Mouse (Mus musculus) MN1 (cell line): Measurements from ENCODE around the gene Snrk.

ENCODE experiments used
- DNase-seq: peaks from one replicate; pipeline ENCODE4 v3.0.0-alpha.2; 2016; ENCODE audit warnings: low spot score

The Snrk gene

DNA sequence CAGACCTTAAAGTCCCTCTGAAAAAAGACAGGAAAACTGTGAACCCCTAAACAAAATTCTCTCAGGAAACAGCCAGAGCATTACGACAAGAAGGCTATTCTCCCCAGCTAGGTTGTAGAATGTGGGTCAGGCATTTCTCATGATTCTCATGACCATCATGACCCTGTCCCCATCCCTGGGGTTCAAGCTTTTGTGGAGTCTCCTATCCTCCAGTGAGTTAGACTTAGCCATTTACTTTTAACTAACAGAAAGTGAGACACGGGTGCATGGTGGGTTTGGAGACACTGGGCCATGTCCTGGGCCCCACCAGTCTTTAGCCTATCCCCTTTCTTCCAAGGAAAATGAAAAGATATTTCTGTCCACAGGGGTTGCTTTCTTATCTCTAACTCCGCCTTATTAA lies 67.3 kb downstream of the Snrk start:
- no peak for DNase-seq

DNA sequence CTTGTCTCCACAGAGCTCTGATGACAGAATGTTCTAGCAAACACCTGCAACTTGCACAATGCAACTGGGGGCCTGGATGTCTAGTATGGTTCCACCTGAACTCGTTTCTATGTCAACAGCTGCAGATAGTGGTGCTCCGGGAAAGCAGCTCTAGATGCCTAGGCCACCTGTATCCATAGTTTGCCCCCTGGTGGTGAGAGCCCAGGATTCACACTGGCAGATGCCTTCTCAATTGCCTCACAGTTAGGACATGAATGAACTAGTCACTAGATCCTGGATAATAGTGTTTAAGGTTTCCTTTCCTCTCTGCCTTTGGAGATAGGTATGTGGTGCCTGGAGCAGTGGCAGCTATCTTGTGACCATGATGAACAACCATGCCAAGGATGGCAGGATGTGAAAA lies 68.0 kb downstream of the Snrk start:
- DNase-seq, result peak; percentile 74

DNA sequence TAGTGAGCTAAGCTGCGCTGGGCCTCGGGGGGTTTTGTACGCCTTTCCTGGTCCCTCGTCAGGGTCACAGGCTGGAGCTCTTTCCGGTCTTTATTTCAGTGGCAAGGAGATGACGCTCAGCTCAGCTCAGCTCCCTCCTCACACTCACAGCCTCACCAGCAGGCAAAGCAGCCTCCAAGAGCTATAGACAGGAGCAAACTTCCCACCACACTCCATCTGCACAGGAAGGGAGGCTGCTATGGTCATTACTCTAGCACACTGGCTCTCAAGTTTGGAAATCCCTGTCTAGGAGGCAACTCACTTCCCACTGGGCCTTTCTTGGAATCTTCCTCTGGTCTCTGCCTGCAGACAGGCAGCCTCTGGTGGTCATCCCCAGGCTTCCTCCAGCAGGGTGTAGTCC lies 68.9 kb downstream of the Snrk start:
- no peak for DNase-seq

DNA sequence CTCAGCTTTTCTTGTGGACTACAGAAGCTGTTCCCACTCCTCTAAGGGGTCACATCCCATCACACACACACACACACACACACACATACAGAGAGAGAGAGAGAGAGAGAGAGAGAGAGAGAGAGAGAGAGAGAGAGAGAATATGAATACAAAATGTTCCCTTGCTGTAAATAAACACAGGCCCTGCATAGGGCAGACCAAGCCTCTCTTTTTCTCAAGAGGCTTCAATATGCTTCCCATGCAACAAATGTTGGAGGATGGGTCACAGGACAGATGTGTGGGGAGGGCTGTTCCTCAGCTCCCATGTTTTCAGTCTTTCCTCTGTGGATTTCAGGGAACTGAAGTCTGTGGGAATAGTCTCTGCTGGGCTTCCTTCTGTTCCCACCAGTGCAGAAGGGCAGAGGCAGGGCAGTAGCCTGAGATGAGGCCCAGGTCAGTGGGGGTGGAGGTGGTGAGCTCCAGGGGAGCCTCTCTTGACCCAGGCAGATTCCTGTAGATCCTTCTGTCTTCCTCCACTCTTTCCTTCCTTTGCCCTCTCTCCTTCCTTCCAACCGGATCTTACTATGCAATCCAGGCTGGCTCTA lies 69.7 kb downstream of the Snrk start:
- DNase-seq, result no peak

DNA sequence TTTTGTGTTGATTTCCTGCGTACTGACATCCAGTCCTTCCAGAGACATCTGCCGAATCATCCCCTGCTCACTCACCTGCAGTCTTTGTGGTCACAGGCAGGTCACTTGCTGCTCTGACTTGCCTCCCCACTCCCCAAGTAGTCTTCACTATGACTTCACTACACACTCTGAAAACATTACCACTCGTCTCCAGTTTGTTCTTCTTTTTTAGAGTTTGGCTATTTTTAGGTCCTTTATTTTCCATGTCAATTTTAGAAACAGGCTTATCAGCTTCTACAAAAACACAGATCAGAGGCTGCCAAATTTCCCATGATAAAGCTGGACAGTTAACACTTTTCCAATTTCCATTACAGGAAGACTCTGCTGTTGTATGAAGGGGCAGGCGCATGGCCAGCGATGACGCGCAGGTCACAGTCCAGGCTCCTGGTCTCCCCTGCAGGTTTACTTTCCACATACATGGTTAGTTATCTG lies 70.4 kb downstream of the Snrk start:
- DNase-seq, result no peak

DNA sequence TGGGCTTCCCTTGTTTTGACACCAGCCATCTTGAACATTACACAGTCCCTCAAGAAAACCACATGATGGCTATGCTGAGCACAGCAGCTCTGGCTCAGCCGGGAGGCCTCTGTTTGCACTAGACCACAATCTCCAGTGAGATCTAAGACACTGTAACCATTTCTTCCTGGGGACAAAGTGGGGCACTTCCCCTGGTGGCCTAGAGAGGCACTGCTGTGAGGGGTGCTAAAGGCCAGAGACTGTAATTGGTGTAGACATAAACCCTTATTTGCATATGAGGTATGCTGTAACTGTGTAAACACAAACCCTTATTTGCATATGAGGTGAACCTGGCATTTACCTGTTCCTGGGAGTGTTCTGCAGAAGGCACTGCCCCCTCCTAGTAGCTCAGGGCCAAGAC lies 71.7 kb downstream of the Snrk start:
- DNase-seq, result peak; percentile 35

DNA sequence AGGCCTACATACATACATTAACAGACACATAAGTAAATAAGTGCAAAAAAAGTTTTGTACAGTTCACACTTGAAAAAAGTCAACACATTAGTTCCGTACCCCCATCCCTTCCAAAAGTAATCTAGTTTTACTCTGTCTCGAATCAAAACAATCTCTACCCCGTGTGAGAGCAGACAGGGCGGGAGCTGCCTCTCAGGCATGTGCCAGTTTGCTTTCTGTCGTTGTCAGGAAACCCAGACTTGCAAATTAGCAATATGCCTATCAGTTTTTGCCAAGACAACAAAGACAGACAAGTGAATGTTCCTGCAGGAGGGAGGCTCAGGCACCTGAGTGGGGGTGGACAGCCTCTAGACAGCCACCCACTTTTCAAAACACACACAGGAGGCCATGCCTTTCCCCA lies 76.3 kb downstream of the Snrk start:
- DNase-seq, result no peak

DNA sequence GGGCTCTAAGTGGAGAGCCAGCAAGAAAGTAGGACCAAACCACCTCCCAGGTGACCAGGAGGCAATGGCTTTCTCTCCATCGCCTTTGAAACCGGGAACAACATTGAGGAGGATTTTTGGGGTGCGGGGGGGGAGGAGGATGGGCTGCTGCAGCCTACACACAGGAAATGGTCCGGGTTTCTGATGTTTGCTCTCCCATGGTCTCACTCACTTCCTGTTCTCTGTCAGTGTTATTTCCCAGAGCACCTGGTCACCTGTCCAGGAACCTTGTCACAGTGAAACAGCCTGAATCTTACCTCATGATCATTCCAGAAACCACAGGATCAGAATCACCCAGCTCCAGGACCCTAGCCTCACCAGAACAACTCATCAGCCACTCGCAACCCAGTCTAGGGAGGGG lies 76.8 kb downstream of the Snrk start:
- DNase-seq, result no peak

DNA sequence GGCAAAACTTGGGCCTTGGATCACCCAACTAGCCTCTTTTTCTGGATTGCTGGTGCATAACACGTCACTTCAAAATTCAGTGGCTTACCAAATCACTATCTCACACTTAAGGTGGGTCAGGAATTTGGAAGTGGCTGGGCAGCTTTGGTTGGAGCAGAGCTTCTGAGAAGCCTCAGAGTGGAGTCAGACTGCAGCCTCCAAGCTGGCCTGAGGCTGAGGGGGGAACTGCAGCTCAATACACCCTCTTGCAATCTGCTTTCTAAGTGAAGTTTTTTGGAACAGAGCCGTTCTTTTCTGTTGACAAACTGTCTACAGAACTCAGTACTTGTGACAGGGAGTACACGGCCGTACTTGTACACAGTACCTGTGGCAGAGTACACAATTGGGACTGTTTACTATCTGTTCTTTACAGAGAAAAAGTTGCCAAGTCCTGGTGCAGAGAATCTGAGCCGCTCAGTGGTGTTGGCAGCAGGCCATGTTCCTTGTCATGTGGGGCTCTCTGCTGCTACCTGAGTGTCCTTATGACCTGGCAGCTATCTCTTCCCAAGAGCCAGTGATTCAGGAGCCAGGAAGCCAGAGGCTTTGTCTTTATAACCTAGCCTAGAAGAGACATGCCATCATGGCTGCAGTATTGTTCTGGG lies 78.1 kb downstream of the Snrk start:
- no peak for DNase-seq

DNA sequence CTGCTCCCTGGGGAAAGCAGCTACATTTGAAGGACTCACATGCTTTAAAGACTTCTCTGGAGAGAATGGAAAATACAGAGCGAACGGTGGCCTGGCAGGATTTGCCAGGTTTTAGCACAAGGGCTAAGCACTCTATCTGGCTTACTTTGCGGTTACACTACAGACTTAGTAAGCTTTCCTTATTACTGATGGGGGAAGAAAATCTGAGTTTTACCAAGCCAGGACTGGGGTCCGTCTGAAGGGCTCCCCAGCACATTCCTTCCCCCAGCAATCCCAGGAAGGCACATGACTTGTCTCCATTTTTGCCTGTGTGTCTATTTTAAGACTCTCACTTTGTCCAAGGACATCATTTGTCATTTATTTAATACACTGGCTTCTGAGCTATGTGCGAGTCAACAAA lies 80.0 kb downstream of the Snrk start:
- DNase-seq, result no peak

DNA sequence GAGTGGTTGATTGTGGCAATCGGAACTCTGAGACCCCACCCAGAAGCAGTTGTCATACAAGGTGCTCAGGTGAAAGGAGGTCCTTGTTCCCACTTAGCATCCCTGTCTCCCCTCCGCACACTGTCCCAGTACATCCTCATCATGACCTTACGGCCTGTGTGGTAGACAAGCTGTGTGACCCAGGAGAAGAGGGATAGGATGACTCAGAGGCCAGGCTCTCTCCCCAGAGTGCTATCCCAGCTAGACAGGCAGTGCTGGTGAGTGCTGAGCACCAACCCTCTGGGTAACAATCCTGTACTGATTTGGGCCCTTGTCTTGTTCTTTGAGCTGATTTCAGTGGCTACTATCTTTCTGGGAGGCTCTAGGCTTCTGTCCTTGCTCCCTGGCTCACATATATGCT lies 81.6 kb downstream of the Snrk start:
- no peak for DNase-seq

DNA sequence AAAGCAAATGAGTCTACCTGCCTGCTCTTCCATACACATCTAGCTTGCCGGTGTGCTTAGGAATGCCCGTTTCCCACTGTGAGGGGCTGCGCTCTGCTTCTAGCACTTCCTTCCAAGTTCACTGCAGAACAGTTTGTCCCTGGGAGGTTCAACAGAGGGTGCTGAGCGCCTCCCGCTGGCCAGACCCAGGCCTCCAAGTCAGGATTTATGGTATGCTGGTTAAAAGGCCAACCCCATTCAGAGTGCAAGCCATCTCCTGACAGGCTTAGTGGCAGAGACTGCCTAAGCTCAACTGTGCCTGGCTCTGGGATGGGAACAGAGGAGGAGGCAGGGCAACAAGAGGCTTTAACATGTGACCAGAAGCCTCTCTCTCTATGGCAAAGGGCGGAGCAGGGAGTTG lies 82.2 kb downstream of the Snrk start:
- peak; percentile 44 for DNase-seq

DNA sequence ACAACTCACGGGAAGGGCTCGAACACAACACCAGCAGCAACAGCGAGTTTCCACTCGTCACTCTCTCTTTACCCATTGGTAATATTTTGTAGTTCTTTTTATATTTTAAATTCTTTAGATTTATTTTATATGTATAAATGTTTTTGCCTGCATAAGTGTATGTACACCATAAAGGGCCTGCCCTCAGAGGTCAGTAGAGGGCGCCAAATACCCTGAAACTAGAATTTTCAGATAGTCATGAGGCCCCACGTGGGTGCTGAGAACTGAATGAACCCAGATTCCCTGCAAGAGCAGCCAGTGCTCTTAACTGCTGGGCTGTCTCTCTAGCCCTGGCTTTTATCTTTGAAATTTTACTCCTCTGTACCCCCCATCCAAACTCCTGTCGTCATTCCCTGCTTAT lies 87.4 kb downstream of the Snrk start:
- DNase-seq, result peak; percentile 65

DNA sequence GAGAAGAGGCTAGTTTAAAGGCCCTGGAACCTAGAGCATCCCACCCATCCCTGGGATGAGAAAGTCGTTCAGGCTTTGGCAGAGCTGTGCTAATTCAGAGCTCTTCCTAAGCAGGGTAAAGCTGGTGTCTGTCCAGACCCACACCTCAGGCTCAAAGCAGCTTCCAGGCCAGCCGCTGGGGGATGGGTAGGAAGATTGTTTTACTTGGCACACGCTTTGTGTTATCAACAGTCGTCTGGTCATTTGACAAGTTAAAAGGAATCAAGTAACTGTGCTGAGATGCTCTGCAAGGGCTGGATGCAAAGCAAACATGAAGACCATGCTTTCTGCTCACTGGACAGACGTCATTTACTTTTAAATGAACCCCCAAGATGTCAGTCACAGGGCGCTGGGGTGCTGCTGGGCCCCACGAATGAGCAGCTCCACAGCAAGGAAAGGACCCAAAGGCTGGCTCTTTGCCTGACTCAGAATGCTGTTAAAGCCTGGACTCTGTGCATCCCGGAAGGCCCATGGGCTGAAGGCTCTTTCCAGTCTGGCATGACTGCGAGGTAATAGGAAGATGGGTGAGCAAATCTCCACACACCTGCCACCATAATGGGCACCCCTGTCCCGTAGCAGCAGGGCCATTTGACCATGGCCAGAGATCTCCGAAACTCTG lies 88.6 kb downstream of the Snrk start:
- DNase-seq, result peak; percentile 86

DNA sequence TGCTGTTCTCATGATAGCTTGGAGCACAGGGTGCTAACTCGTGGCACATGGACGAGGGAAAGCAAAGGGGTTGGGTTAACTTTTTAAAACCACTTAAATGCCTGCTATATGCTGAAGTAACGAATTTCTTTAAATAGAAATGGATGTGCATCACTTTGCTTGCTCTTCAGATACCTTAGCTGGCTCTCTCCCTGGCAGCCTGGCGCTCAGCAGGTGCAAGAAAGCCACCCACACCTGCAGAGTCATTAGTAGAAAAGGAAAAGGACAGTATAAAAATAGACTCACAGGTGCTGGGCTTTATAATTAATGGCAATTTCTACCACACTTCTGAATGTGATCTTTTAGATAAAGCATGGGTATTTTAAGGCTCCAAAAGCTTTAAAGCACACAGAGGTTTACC lies 91.2 kb downstream of the Snrk start:
- no peak for DNase-seq

DNA sequence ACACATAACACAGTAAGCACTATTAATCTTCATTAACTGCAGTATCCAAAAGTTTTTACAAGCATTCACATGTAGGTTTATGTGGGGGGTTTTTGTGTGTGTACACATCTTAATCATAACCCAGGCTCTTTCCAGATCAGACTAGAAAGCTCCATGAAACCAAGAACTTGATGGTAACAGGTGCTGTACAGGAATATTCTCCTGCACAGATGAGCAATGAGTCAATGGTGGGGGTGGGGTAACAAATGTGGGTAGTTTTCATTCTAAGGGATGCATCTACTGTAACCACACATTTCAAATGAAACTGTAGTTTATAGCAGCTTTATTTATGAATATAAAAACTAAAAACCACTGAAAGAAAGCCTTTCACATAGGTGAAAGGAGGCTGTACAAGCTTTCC lies 98.1 kb downstream of the Snrk start:
- DNase-seq, result no peak

DNA sequence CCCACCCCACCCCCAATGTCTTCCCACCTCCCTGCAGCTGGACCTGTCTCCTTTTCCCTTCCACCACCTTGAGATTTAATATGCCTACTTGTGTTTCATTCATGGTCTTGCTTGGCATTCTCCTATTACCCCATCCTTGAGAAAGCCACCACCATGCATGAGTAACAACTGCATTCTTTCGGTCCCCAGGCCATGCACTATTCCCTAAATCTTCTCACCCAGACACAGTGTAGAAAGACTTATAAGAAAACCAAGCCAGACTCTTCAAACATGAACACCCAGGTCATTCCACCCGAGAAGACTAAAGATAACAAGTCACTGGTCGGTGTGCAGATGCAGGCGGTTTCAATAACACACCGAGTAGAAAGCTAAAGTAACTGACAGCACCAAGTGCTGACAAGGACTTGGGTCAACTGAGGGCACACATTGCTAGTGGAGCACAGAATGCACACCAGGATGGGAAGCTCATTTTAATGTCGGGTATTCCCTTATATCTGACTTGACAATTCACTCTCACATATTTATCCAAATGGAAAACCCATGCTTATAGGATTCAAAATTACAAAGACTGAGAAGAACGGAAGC lies 100.0 kb downstream of the Snrk start:
- no peak for DNase-seq
